Mouse (Mus musculus) central nervous system, embryonic 18 days (tissue): Measurements from ENCODE around the gene Coil. TPM values are rescaled to one million over a fixed set of nuclear protein-coding genes. Genes with fewer than 3 reads are reported as not detected.

Experiments used
- polyA plus RNA-seq: library from polyadenylated mRNA; depleted of rRNA; stranded (reverse); fragments of >200 nt; gene quantifications from 2 replicates; pipeline ENCODE4 v1.2.3, GENCODE M21; 2012; rRNA removed

Gene Coil
- 32.1 and 33.5 TPM in 2 replicates for polyA plus RNA-seq

DNA sequence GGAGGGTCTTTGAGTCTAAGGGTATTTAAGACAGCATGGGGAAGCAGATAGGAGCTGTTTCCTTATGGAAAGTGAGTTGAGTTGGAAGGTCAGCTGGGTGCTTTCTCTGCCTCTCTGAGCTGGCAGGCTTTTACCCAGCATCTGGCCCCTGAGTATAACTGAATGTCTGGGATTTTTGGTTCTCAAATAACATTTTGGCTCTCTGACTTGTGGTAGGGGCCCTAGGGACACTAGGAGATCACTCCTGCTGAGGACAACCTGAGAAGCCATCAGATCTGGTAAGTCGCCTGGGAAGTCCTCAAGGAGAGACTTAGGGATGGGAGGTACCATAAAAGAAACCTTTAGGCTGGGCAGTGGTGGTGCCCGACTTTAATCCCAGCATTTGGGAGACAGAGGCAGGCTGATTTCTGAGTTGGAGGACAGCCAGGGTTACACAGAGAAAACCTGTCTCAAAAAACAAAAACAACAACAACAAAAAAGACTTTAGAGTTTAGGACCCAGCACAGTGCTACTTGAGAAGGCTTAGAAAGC lies at the start of gene Coil:
TSS of gene Coil (plus strand) at position 51 of the 531 bp plus-strand sequence.

DNA sequence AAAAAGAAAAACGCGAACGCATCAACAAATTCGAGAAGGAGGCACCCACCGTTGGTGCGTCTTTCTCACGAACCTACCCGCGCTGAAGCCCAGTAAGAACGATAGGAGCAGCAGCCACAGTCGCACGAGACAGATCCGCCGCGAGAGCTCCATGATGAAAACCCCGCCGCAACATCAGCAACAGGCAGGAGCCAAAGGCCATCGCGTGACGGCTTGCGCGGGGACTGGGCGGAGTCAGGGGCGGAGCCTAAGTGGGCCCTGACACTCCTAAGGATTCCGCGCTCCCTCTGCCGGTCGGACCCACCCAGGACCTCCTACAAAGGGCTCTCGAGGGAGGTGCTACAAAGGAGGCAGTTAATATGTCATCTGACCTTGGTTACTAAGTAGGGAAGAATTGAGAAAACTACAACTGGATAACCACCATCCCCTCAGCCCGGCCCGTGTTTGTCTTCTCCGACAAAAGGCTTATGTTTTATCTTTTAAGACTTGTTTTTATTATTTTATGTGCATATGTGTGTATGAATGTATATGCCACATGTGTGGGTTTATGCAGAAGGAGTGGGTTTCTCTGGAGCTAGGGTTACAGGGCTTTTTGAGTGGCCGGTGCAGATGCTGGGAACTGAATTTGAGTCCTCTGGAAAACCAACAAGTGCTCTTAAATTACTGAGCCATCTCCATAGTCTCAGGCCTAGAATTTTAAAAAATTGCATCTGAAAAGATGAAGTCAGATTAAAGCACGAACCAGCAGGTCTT lies 14.7 kb upstream of the Coil start, which contains the start of gene Scpep1:
TSS of gene Scpep1 (minus strand) at position 249 of the 753 bp plus-strand sequence.

DNA sequence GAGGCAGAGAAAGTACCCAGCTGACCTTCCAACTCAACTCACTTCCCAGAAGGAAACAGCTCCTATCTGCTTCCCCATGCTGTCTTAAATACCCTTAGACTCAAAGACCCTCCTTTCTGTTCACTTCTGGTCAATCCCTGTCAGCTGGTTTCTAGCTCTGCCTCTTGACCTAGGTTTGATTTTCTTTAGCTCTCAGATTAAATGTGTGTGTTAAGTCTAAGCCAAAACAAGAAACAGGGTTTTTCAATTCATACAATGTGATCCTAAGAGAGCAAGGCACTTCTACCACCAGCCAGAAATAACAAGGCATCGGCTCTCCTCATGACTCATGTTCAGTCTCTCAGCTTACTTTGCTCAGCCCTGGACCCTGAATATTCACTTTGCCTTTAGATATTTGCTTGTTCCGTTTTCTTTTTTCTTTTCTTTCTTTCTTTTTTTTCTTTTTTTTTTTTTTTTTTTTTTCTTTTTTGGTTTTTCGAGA lies 3.1 kb upstream of the Coil start, which contains the start of gene Elobl:
TSS of gene Elobl (minus strand) at position 51 of the 481 bp plus-strand sequence.

DNA sequence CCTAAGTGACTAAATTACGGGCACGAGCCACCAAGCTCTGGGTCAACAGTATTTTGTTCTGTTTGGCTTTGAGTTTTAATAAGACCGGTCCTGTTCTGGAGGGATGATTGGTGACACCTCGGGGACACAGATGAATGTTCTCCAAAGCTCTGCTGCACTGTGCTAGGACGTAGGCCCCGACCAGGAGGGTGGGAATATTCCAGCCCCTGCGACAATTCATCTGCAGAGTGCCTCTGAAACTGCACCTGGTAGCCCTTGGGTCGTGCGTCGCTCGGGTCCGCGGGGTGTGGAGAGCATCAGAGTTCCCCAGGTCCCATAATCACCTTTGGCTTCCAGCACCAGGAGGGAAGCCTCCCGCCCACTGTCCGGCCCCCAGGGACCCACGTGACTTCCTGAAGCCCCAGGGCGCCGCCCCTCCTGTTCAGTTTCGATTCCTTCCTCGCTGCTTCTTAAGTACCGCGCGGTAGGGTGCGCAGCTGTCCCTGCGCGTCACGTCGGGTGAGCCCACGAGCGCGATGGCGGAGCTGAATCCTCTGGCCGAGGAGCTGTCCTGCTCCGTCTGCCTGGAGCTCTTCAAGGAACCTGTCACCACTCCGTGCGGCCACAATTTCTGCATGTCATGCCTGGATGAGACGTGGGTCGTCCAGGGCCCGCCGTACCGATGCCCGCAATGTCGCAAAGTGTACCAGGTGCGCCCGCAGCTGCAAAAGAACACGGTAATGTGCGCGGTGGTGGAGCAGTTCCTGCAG lies 29.1 kb downstream of the Coil start, which contains the start of gene Trim25:
TSS of gene Trim25 (plus strand) at position 403 of the 749 bp plus-strand sequence.

Other genes starting within 250 kb of the Coil start
- 60.1 and 62.0 TPM in 2 replicates for gene Akap1, start 105.7 kb upstream of the Coil start, polyA plus RNA-seq
- 24.3 and 25.1 TPM in 2 replicates for gene Scpep1, start 14.8 kb upstream of the Coil start, polyA plus RNA-seq
- not detected in 2 replicates for gene Elobl, start 3.3 kb upstream of the Coil start, polyA plus RNA-seq
- 2.6 and 2.9 TPM in 2 replicates for gene Trim25, start 29.1 kb downstream of the Coil start, polyA plus RNA-seq
- gene Dgke, start 96.6 kb downstream of the Coil start, polyA plus RNA-seq: 22.2 and 22.8 TPM in 2 replicates
- 0.18 and 0.20 TPM in 2 replicates for gene Gm525, start 103.6 kb downstream of the Coil start, polyA plus RNA-seq